Mouse (Mus musculus) neural tube, embryonic 14.5 days (tissue): Measurements from ENCODE around the gene Epm2a. TPM values are rescaled to one million over a fixed set of nuclear protein-coding genes. Genes with fewer than 3 reads are reported as not detected.
A peak's percentile ranks its signal among the peaks of the same experiment; 100 is the strongest.
"Not testable (repeated sequence)": the region's sequence is repeated elsewhere in the genome, so short reads cannot be mapped to it uniquely, and the experiment has no call there.

ENCODE experiments used
- ATAC-seq: fragments of 200-750 bp; cut with Nextera tagmentation; 2 replicates; pipeline ENCODE4 v1.8.0; 2017; ENCODE audit warnings: low read depth, mild to moderate bottlenecking, moderate TSS enrichment, moderate library complexity
- H3K27ac ChIP-seq: fragments of 300-500 bp; sonication (generic); 2 replicates; pipeline ENCODE4 v1.5.1; 2014; ENCODE audit warnings: low read depth, mild to moderate bottlenecking, control low read depth, low read length, moderate library complexity, mixed read lengths
- H3K27me3 ChIP-seq: fragments of 300-500 bp; sonication (generic); 2 replicates; pipeline ENCODE4 v1.6.1; 2014; ENCODE audit warnings: low read length; ENCODE audit not compliant: control insufficient read depth, insufficient read depth
- H3K36me3 ChIP-seq: fragments of 300-500 bp; sonication (generic); 2 replicates; pipeline ENCODE4 v1.6.1; 2014; ENCODE audit warnings: low read length, mixed read lengths; ENCODE audit not compliant: control insufficient read depth, insufficient read depth
- H3K4me1 ChIP-seq: fragments of 300-500 bp; sonication (generic); 2 replicates; pipeline ENCODE4 v1.6.1; 2014; ENCODE audit warnings: low read length; ENCODE audit not compliant: control insufficient read depth, insufficient read depth
- H3K4me2 ChIP-seq: fragments of 300-500 bp; sonication (generic); 2 replicates; pipeline ENCODE4 v1.6.1; 2014; ENCODE audit warnings: mild to moderate bottlenecking, low read depth, low read length, control low read depth
- H3K4me3 ChIP-seq: fragments of 300-500 bp; sonication (generic); 2 replicates; pipeline ENCODE4 v1.5.1; 2014; ENCODE audit warnings: low read depth, low read length, control low read depth, mixed read lengths
- H3K9ac ChIP-seq: fragments of 300-500 bp; sonication (generic); replicated peaks from 2 replicates; pipeline ENCODE4 v1.6.1; 2014; ENCODE audit warnings: low read depth, mild to moderate bottlenecking, control low read depth, low read length, mixed read lengths
- H3K9me3 ChIP-seq: fragments of 300-500 bp; sonication (generic); 2 replicates; pipeline ENCODE4 v1.6.1; 2016; ENCODE audit warnings: low read length; ENCODE audit not compliant: control insufficient read depth
- WGBS: fragments of 180-500 bp; shearing (Covaris S2); extraction: QIAGEN DNeasy Blood & Tissue Kit; methylation state at CpG from one replicate; pipeline ENCODE4 v1.1.7; 2014; 5-methylcytosine and 5-hydroxymethylcytosine counted together
- polyA plus RNA-seq: library from polyadenylated mRNA; unstranded; fragments of >200 nt; fragmentation: Nextera tagmentation; extraction: Ambion mirVana; gene quantifications from 2 replicates; pipeline ENCODE4 v1.2.1, GENCODE M21; 2014

Gene Epm2a
- polyA plus RNA-seq, 1 experiment from 2014 or later = 2.5 TPM

GRCm38 (mm10) chr10:11323202-11323898, 19.9 kb upstream of the Epm2a start:
- Histone ChIP-seq H3K9ac (no peak overlapping the region), H3K27me3 (no peaks in the 10 kb centered on the region), H3K36me3 (no peaks in the 10 kb centered on the region), H3K4me3 (no peak overlapping the region), H3K4me2 (no peak overlapping the region), H3K9me3 (no peaks in the 10 kb centered on the region), H3K27ac (no peak overlapping the region), H3K4me1 (no peaks in the 10 kb centered on the region)
- 78% methylated on average over 4 of the region's 4 CpGs for WGBS
- no peak for ATAC-seq

GRCm38 (mm10) chr10:11326526-11326925, 16.7 kb upstream of the Epm2a start:
- WGBS = 92% methylated on average over 3 of the region's 3 CpGs
- Histone ChIP-seq H3K4me2 (no peak overlapping the region), H3K9me3 (no peaks in the 10 kb centered on the region), H3K27ac (no peak overlapping the region), H3K4me3 (no peak overlapping the region), H3K27me3 (no peaks in the 10 kb centered on the region), H3K4me1 (no peaks in the 10 kb centered on the region), H3K36me3 (no peaks in the 10 kb centered on the region), H3K9ac (no peak overlapping the region)
- no peak for ATAC-seq

- Histone ChIP-seq H3K4me1 (peaks cover 4% of the 10 kb centered on the region; the same call in 1 of the 2 replicates), H3K9me3 (no peaks in the 10 kb centered on the region), H3K27ac (no peak overlapping the region), H3K36me3 (no peaks in the 10 kb centered on the region), H3K4me2 (no peak overlapping the region), H3K27me3 (no peaks in the 10 kb centered on the region), H3K9ac (0 out of 2 replicates have a peak overlapping the region, but pooled peaks have one; percentile 8), H3K4me3 (no peak overlapping the region)
- 82% methylated on average over 18 of the region's 18 CpGs for WGBS
- no peak for ATAC-seq
Observed at GRCm38 (mm10) chr10:11344536-11345468, 1.6 kb downstream of the Epm2a start.

- not testable (repeated sequence) for H3K4me2 ChIP-seq, H3K4me1 ChIP-seq, H3K9ac ChIP-seq, H3K27me3 ChIP-seq, H3K27ac ChIP-seq, H3K4me3 ChIP-seq, ATAC-seq, H3K36me3 ChIP-seq, H3K9me3 ChIP-seq
- WGBS = 75% methylated on average over 3 of the region's 3 CpGs
Observed at GRCm38 (mm10) chr10:11350243-11350974, 7.2 kb downstream of the Epm2a start.

- H3K4me3 ChIP-seq = no peak overlapping the region
- H3K36me3 ChIP-seq = no peaks in the 10 kb centered on the region
- 89% methylated on average over 7 of the region's 8 CpGs for WGBS
- H3K27me3 ChIP-seq = no peaks in the 10 kb centered on the region
- H3K9me3 ChIP-seq = no peaks in the 10 kb centered on the region
- no peak overlapping the region for H3K27ac ChIP-seq
- H3K4me1 ChIP-seq = no peaks in the 10 kb centered on the region
- no peak overlapping the region for H3K9ac ChIP-seq
- no peak for ATAC-seq
- H3K4me2 ChIP-seq = no peak overlapping the region
Observed at GRCm38 (mm10) chr10:11354609-11355008, 11.4 kb downstream of the Epm2a start.

GRCm38 (mm10) chr10:11361985-11362692, 18.9 kb downstream of the Epm2a start:
- no peak overlapping the region for H3K27ac ChIP-seq
- H3K9ac ChIP-seq = no peak overlapping the region
- ATAC-seq = peak; percentile 74
- no peaks in the 10 kb centered on the region for H3K9me3 ChIP-seq
- H3K27me3 ChIP-seq = no peaks in the 10 kb centered on the region
- no peaks in the 10 kb centered on the region for H3K36me3 ChIP-seq
- no peak overlapping the region for H3K4me3 ChIP-seq
- 60% methylated on average over 5 of the region's 5 CpGs for WGBS
- H3K4me2 ChIP-seq = no peak overlapping the region
- H3K4me1 ChIP-seq = no peaks in the 10 kb centered on the region

- no peak overlapping the region for H3K9ac ChIP-seq
- no peaks in the 10 kb centered on the region for H3K4me1 ChIP-seq
- WGBS = 68% methylated on average over 12 of the region's 12 CpGs
- H3K4me3 ChIP-seq = no peak overlapping the region
- peak; percentile 44; the same call in 1 of the 2 replicates for ATAC-seq
- no peak overlapping the region for H3K27ac ChIP-seq
- no peaks in the 10 kb centered on the region for H3K27me3 ChIP-seq
- H3K4me2 ChIP-seq = no peak overlapping the region
- H3K9me3 ChIP-seq = no peaks in the 10 kb centered on the region
- no peaks in the 10 kb centered on the region for H3K36me3 ChIP-seq
Observed at GRCm38 (mm10) chr10:11362896-11363487, 19.8 kb downstream of the Epm2a start.

- Histone ChIP-seq H3K4me2 (no peak overlapping the region), H3K4me3 (no peak overlapping the region), H3K36me3 (no peaks in the 10 kb centered on the region), H3K27me3 (no peaks in the 10 kb centered on the region), H3K9me3 (no peaks in the 10 kb centered on the region), H3K9ac (no peak overlapping the region), H3K4me1 (no peaks in the 10 kb centered on the region), H3K27ac (no peak overlapping the region)
- no peak for ATAC-seq
- WGBS = 80% methylated on average over 2 of the region's 2 CpGs
Observed at GRCm38 (mm10) chr10:11381302-11381701, 38.1 kb downstream of the Epm2a start.
